Mouse (Mus musculus): ENCODE data around the gene Tmem41b. TPM values are rescaled to one million over a fixed set of nuclear protein-coding genes. Genes with fewer than 3 reads are reported as not detected.

The Tmem41b gene
- polyA plus RNA-seq, 1 experiment from 2014 or later: 79.1 TPM

DNA sequence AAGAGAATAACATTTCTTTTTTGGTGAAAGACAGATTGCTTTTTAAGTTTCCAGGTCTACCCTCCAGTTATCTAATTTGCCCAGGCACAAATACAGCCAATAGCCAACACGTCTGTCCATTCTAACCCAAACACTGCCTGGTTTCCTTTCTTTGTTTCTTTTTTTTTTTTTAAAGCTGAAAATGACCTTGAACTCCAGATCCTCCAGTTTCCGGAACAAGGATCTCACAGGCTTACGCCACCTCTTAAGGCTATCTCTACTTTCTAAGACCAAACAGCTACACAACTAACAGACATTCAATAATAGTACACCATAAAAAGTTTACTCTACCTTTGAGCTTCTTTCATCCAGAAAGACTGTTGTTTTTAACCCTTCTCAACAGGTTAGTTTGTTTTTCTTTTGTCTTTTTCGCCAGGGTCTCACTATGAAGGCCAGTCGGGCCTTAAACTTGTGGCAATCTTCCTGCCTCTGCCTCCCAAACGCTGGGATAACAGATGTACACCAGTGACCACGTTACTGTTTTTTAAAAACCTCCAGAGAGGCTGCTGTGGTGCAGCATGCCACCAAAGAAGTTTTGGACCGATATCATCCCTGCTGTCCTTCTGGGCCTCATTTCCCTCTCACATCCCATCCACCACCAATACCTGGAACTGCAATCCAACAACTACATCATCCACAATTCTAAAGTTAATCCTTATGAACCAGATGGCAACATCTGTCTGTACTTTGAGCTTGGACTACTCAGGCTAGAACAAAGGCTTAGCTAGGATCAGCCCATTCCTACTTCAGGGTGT, 28.5 kb downstream of the Tmem41b start:
- Histone ChIP-seq H3K4me1 (ENCODE audit: control insufficient read depth, insufficient read depth, low read length) (peaks cover 17% of the 10 kb centered on the region), H3K9me3 (ENCODE audit: control insufficient read depth, low read length) (no peaks in the 10 kb centered on the region), H3K4me3 (ENCODE audit: low read depth, low read length) (peak overlapping the region; percentile 76), H3K36me3 (ENCODE audit: control insufficient read depth, insufficient read depth, low read length) (no peaks in the 10 kb centered on the region), H3K9ac (ENCODE audit: low read length) (peak overlapping the region; percentile 95), H3K27me3 (ENCODE audit: control insufficient read depth, insufficient read depth, low read length) (no peaks in the 10 kb centered on the region), H3K27ac (ENCODE audit: low read depth, low read length) (no peak overlapping the region), H3K4me2 (ENCODE audit: low read depth) (peak overlapping the region; percentile 57)
- ATAC-seq (ENCODE audit: insufficient read depth, low FRiP score, low TSS enrichment): no peak
- 74% methylated on average over 8 of the region's 8 CpGs for WGBS
- DNase-seq (ENCODE audit: low spot score): no peak

GRCm38 (mm10) chr7:109954622-109955401, 31.9 kb downstream of the Tmem41b start:
- H3K27ac ChIP-seq (ENCODE audit: low read depth, low read length): no peak overlapping the region
- WGBS: 66% methylated on average over 6 of the region's 6 CpGs
- no peaks in the 10 kb centered on the region for H3K36me3 ChIP-seq (ENCODE audit: control insufficient read depth, insufficient read depth, low read length)
- H3K27me3 ChIP-seq (ENCODE audit: control insufficient read depth, insufficient read depth, low read length): no peaks in the 10 kb centered on the region
- H3K4me2 ChIP-seq (ENCODE audit: low read depth): no peak overlapping the region
- DNase-seq (ENCODE audit: low spot score) (no peak), ATAC-seq (ENCODE audit: insufficient read depth, low FRiP score, low TSS enrichment) (no peak)
- no peak overlapping the region for H3K9ac ChIP-seq (ENCODE audit: low read length)
- H3K9me3 ChIP-seq (ENCODE audit: control insufficient read depth, low read length): no peaks in the 10 kb centered on the region
- H3K4me3 ChIP-seq (ENCODE audit: low read depth, low read length): no peak overlapping the region
- peaks cover 17% of the 10 kb centered on the region for H3K4me1 ChIP-seq (ENCODE audit: control insufficient read depth, insufficient read depth, low read length)

DNA sequence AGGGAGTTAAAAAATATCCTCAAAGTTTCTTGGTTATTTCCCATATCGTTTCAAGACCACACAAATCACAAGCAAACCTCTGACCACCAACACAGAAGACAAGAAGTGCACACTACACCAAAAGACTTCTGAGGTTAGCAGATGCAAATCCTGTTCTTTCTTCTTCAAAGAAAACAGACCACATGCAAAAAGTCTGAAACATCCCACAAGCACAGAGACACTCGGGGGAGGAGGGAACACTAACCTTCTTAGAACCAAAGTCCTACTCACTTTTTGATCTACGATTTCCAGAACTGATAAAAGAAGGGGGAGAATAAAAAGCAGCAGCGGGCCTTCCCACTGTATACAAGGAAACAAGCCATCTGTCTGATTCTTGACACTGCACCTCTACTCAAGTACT, 35.4 kb downstream of the Tmem41b start:
- Histone ChIP-seq H3K4me3 (ENCODE audit: low read depth, low read length) (no peak overlapping the region), H3K4me2 (ENCODE audit: low read depth) (no peak overlapping the region), H3K9me3 (ENCODE audit: control insufficient read depth, low read length) (no peaks in the 10 kb centered on the region), H3K9ac (ENCODE audit: low read length) (no peak overlapping the region), H3K4me1 (ENCODE audit: control insufficient read depth, insufficient read depth, low read length) (no peaks in the 10 kb centered on the region), H3K36me3 (ENCODE audit: control insufficient read depth, insufficient read depth, low read length) (no peaks in the 10 kb centered on the region), H3K27ac (ENCODE audit: low read depth, low read length) (no peak overlapping the region), H3K27me3 (ENCODE audit: control insufficient read depth, insufficient read depth, low read length) (no peaks in the 10 kb centered on the region)
- no peak for DNase-seq (ENCODE audit: low spot score)
- no peak for ATAC-seq (ENCODE audit: insufficient read depth, low FRiP score, low TSS enrichment)
- 86% methylated on average over 4 of the region's 4 CpGs for WGBS

GRCm38 (mm10) chr7:109944421-109945034, 42.2 kb downstream of the Tmem41b start:
- Histone ChIP-seq H3K27ac (ENCODE audit: low read depth, low read length) (no peak overlapping the region), H3K4me1 (ENCODE audit: control insufficient read depth, insufficient read depth, low read length) (no peaks in the 10 kb centered on the region), H3K9ac (ENCODE audit: low read length) (no peak overlapping the region), H3K36me3 (ENCODE audit: control insufficient read depth, insufficient read depth, low read length) (no peaks in the 10 kb centered on the region), H3K27me3 (ENCODE audit: control insufficient read depth, insufficient read depth, low read length) (no peaks in the 10 kb centered on the region), H3K4me2 (ENCODE audit: low read depth) (no peak overlapping the region), H3K9me3 (ENCODE audit: control insufficient read depth, low read length) (no peaks in the 10 kb centered on the region), H3K4me3 (ENCODE audit: low read depth, low read length) (no peak overlapping the region)
- ATAC-seq (ENCODE audit: insufficient read depth, low FRiP score, low TSS enrichment) (no peak), DNase-seq (ENCODE audit: low spot score) (no peak)
- 67% methylated on average over 6 of the region's 6 CpGs for WGBS

GRCm38 (mm10) chr7:109929628-109930027, 57.1 kb downstream of the Tmem41b start:
- DNase-seq (ENCODE audit: low spot score) (no peak), ATAC-seq (ENCODE audit: insufficient read depth, low FRiP score, low TSS enrichment) (no peak)
- Histone ChIP-seq H3K9me3 (ENCODE audit: control insufficient read depth, low read length) (no peaks in the 10 kb centered on the region), H3K4me1 (ENCODE audit: control insufficient read depth, insufficient read depth, low read length) (0 out of 2 replicates have a peak, but pooled peaks cover 2% of the 10 kb centered on the region), H3K36me3 (ENCODE audit: control insufficient read depth, insufficient read depth, low read length) (peaks cover 5% of the 10 kb centered on the region; the same call in 1 of the 2 replicates), H3K9ac (ENCODE audit: low read length) (no peak overlapping the region), H3K27me3 (ENCODE audit: control insufficient read depth, insufficient read depth, low read length) (no peaks in the 10 kb centered on the region), H3K27ac (ENCODE audit: low read depth, low read length) (no peak overlapping the region), H3K4me2 (ENCODE audit: low read depth) (no peak overlapping the region), H3K4me3 (ENCODE audit: low read depth, low read length) (no peak overlapping the region)

DNA sequence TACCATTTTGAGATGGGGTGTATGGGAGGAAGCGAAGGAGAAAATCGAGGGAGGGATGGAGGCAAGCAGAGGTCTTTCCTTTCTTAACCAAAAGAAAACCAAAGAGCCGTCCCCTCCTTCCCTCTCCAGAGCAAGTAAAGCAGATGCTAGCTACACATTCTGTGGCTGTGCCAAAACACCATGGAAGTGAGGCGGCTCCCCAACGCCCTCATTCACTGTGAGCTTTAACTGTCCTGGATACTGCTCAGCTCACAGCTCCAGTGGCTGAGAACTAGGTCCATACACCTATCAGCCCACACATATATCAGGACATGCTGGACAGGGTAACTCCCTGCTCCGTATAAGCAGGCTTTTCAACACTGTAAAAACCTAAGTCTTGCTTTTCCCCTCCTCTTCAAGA, 58.4 kb downstream of the Tmem41b start:
- H3K4me1 ChIP-seq (ENCODE audit: control insufficient read depth, insufficient read depth, low read length): 0 out of 2 replicates have a peak, but pooled peaks cover 2% of the 10 kb centered on the region
- ATAC-seq (ENCODE audit: insufficient read depth, low FRiP score, low TSS enrichment) (no peak), DNase-seq (ENCODE audit: low spot score) (no peak)
- H3K4me2 ChIP-seq (ENCODE audit: low read depth): no peak overlapping the region
- no peaks in the 10 kb centered on the region for H3K9me3 ChIP-seq (ENCODE audit: control insufficient read depth, low read length)
- H3K27ac ChIP-seq (ENCODE audit: low read depth, low read length): no peak overlapping the region
- peaks cover under 1% of the 10 kb centered on the region; the same call in 1 of the 2 replicates for H3K36me3 ChIP-seq (ENCODE audit: control insufficient read depth, insufficient read depth, low read length)
- no peak overlapping the region for H3K4me3 ChIP-seq (ENCODE audit: low read depth, low read length)
- H3K9ac ChIP-seq (ENCODE audit: low read length): no peak overlapping the region
- 91% methylated on average over 6 of the region's 6 CpGs for WGBS
- no peaks in the 10 kb centered on the region for H3K27me3 ChIP-seq (ENCODE audit: control insufficient read depth, insufficient read depth, low read length)

DNA sequence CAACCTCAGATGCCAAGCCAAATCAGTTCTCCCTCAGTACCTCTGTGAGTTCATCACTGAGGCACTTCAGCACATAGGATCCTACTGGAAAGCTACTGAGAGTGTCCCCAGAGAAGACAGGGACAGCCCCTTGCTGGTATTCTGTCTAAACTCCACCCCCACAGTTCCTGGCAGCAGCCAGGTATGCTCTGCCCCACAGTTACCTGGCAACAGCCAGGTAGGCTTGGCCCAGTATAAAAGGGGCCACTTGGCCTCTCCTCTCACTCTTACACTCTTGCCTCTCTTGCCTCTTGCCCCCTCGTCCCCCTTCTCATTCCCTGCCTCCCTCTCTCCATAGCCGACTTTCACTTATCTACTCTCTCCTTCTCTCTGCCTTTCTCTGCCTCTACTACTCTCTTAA, 61.8 kb downstream of the Tmem41b start:
- H3K27me3 ChIP-seq (ENCODE audit: control insufficient read depth, insufficient read depth, low read length): no peaks in the 10 kb centered on the region
- DNase-seq (ENCODE audit: low spot score) (no peak), ATAC-seq (ENCODE audit: insufficient read depth, low FRiP score, low TSS enrichment) (no peak)
- 0 out of 2 replicates have a peak, but pooled peaks cover 2% of the 10 kb centered on the region for H3K4me1 ChIP-seq (ENCODE audit: control insufficient read depth, insufficient read depth, low read length)
- no peak overlapping the region for H3K9ac ChIP-seq (ENCODE audit: low read length)
- H3K4me2 ChIP-seq (ENCODE audit: low read depth): no peak overlapping the region
- H3K4me3 ChIP-seq (ENCODE audit: low read depth, low read length): no peak overlapping the region
- H3K27ac ChIP-seq (ENCODE audit: low read depth, low read length): no peak overlapping the region
- H3K9me3 ChIP-seq (ENCODE audit: control insufficient read depth, low read length): no peaks in the 10 kb centered on the region
- H3K36me3 ChIP-seq (ENCODE audit: control insufficient read depth, insufficient read depth, low read length): peaks cover 8% of the 10 kb centered on the region; the same call in 1 of the 2 replicates
- 85% methylated on average over 2 of the region's 2 CpGs for WGBS

- ATAC-seq (ENCODE audit: insufficient read depth, low FRiP score, low TSS enrichment) (no peak), DNase-seq (ENCODE audit: low spot score) (no peak)
- no peaks in the 10 kb centered on the region for H3K9me3 ChIP-seq (ENCODE audit: control insufficient read depth, low read length)
- no peak overlapping the region for H3K4me3 ChIP-seq (ENCODE audit: low read depth, low read length)
- H3K36me3 ChIP-seq (ENCODE audit: control insufficient read depth, insufficient read depth, low read length): peaks cover 8% of the 10 kb centered on the region; the same call in 1 of the 2 replicates
- H3K27ac ChIP-seq (ENCODE audit: low read depth, low read length): no peak overlapping the region
- H3K9ac ChIP-seq (ENCODE audit: low read length): no peak overlapping the region
- H3K4me1 ChIP-seq (ENCODE audit: control insufficient read depth, insufficient read depth, low read length): 0 out of 2 replicates have a peak, but pooled peaks cover 2% of the 10 kb centered on the region
- 95% methylated on average over 4 of the region's 4 CpGs for WGBS
- no peaks in the 10 kb centered on the region for H3K27me3 ChIP-seq (ENCODE audit: control insufficient read depth, insufficient read depth, low read length)
- H3K4me2 ChIP-seq (ENCODE audit: low read depth): no peak overlapping the region
These were observed 63.8 kb downstream of the Tmem41b start for GRCm38 (mm10) chr7:109922889-109923288.
